Mouse (Mus musculus) bone marrow macrophage, adult 2 months (primary cell): ENCODE measurements around the gene Slc25a11.

ENCODE experiments used
- CTCF ChIP-seq: IDR thresholded peaks from 2 replicates; pipeline ENCODE4 v1.5.1; 2012; ENCODE audit warnings: low read depth, mild to moderate bottlenecking, low read length, moderate library complexity
- POLR2A ChIP-seq: IDR thresholded peaks from 2 replicates; pipeline ENCODE4 v1.6.1; 2012; ENCODE audit warnings: mild to moderate bottlenecking, low read depth, low read length, borderline replicate concordance

- TF ChIP-seq CTCF (no peak), POLR2A (no peak)
These were observed 52.9 kb downstream of the Slc25a11 start for GRCm38 (mm10) chr11:70594253-70594989.
